ENCODE assay signal across 9 mouse cellular contexts in the genomic region with DNA sequence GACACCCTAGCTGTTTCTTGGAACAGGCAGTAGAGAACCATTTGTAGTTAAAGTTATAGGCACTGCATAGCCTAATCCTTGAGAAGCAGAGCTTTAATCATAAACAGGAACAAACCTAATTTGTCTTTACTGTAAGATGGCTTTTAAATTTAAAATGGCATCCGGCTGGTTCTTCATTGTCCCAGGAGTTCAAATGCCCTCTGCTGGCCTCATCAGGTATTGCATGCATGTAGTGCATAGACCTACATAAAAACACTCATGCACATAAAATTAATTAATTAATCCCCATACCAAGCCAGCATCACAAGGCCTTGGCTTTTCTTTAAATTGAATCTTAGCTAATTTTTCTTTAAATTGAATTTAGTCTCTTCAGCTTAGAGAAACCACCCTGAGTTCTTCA.
DNase-seq lines count a peak whose midpoint lies in the region; ATAC-seq lines count a peak whose summit lies in the region.
"Had no signal": no experiment of that assay in that cellular context is flagged by ENCODE, and none has a peak within 500 bp of the region (broad histone marks: within the 10 kb centered on the region; RNA-seq: fewer than 3 reads in every experiment).

No protein-coding gene starts in this region.

- intact Hi-C loops in left cerebral cortex, postnatal 4 days (cut with DNase I) = no loop called here

- peak; percentile 23 to 31 for DNase-seq in adrenal gland, postnatal 36 days
- no peak for DNase-seq in adrenal gland, adult 2 months
- peak; percentile 63 for DNase-seq in left cerebral cortex, postnatal 4 days
- DNase-seq in left cerebral cortex, adult 9 months (ENCODE audit: low spot score in 2 of 2) = no peak
- DNase-seq in brain, adult 2 months (ENCODE audit: low read depth, low spot score) = peak; percentile 28
- DNase-seq in layer of hippocampus, postnatal 14 days (ENCODE audit: low spot score in 2 of 2) = no peak
- no peak for DNase-seq in heart, adult 9 months (ENCODE audit: low spot score in 2 of 2)
- DNase-seq: liver, embryonic 13.5 days had no signal

- ATAC-seq in megakaryocyte, adult 5-6 weeks (ENCODE audit: poor library complexity, severe bottlenecking) = 0 out of 2 replicates have a peak, but pooled peaks have one; percentile 22

Comparison
In these comparisons a context has a peak if more than half of its experiments do, and no peak if none do; other contexts are left out.
1. DNase-seq: peak in adrenal gland, postnatal 36 days (2 of 2), left cerebral cortex, postnatal 4 days (single experiment) and brain, adult 2 months (single experiment); none in adrenal gland, adult 2 months (single experiment), left cerebral cortex, adult 9 months (0 of 2), layer of hippocampus, postnatal 14 days (0 of 2) and heart, adult 9 months (0 of 2).